15 mouse cellular contexts compared by ENCODE assay signal in the genomic region with DNA sequence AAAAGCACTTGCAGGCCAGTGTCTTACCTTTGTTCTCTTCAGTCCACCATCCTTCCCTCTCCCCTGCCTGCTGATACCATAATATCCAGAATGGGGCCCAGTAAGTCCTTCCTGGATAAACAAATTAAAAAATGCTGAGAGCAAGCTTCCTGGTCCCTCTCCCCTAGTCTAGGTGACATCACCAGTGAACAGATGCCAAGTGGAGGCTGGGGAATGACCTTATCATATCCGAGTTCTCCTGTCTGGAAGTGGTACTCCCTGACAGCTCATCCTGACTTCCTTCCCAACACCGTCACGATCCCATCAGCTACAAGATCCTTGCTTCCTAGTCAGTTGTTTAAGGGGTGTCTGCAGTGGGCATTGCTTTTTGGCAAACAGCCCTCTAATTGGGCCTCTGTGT. TPM values are rescaled to one million over a fixed set of nuclear protein-coding genes. Genes with fewer than 3 reads are reported as not detected.
DNase-seq lines count a peak whose midpoint lies in the region; ATAC-seq and TF ChIP-seq lines count a peak whose summit lies in the region.
"Had no signal": no experiment of that assay in that cellular context is flagged by ENCODE, and none has a peak within 500 bp of the region (broad histone marks: within the 10 kb centered on the region; RNA-seq: fewer than 3 reads in every experiment).

No protein-coding gene starts in this region.

- H3K4me1 ChIP-seq in lung, postnatal 0 days (ENCODE audit: insufficient read depth, low read depth, low read length) = no peaks in the 10 kb centered on the region; the same call in 1 of the 2 replicates
- no peaks in the 10 kb centered on the region; the same call in 1 of the 2 replicates for H3K4me1 ChIP-seq in lung, adult 2 months (ENCODE audit: control insufficient read depth, insufficient read depth, low read length)
- H3K4me1 ChIP-seq in intestine, embryonic 15.5 days (replicated peaks) = peaks cover 13% of the 10 kb centered on the region
- 0 out of 2 replicates have a peak, but pooled peaks cover 4% of the 10 kb centered on the region for H3K4me1 ChIP-seq in hindbrain, postnatal 0 days (ENCODE audit: insufficient read depth, low read length)

- no peaks in the 10 kb centered on the region for H3K27me3 ChIP-seq in lung, postnatal 0 days (replicated peaks; ENCODE audit: insufficient read depth, low read length)
- no peaks in the 10 kb centered on the region for H3K27me3 ChIP-seq in intestine, embryonic 15.5 days (replicated peaks)
- H3K27me3 ChIP-seq in hindbrain, postnatal 0 days (ENCODE audit: insufficient read depth, low read length) = no peaks in the 10 kb centered on the region
- H3K27me3 ChIP-seq: embryonic facial prominence, embryonic 12.5 days had no signal

- H3K4me3 ChIP-seq in lung, postnatal 0 days (ENCODE audit: low read depth, low read length) = no peak overlapping the region
- no peak overlapping the region for H3K4me3 ChIP-seq in lung, adult 2 months (replicated peaks; ENCODE audit: extremely low read depth, low read depth, low read length)
- no peak overlapping the region for H3K4me3 ChIP-seq in intestine, embryonic 15.5 days (replicated peaks)
- H3K4me3 ChIP-seq in hindbrain, postnatal 0 days (ENCODE audit: low read length) = no peak overlapping the region
- H3K4me3 ChIP-seq: embryonic facial prominence, embryonic 12.5 days had no signal

- no peaks in the 10 kb centered on the region for H3K36me3 ChIP-seq in lung, postnatal 0 days (ENCODE audit: insufficient read depth, low read length)
- H3K36me3 ChIP-seq in intestine, embryonic 15.5 days = no peaks in the 10 kb centered on the region
- H3K36me3 ChIP-seq in hindbrain, postnatal 0 days (ENCODE audit: insufficient read depth, low read length) = no peaks in the 10 kb centered on the region
- H3K36me3 ChIP-seq: embryonic facial prominence, embryonic 12.5 days had no signal

- peak; percentile 65 for DNase-seq in heart, postnatal 4 days
- DNase-seq in heart, adult 11 months = no peak
- peak; percentile 51 for DNase-seq in lung, postnatal 0 days (ENCODE audit: low spot score)
- no peak for DNase-seq in lung, adult 2 months
- no peak for DNase-seq in spleen, adult 18-20 months
- no peak for DNase-seq in hindbrain, postnatal 0 days (ENCODE audit: low spot score)
- DNase-seq: cerebellum, adult 9-10 months; right cerebral cortex, postnatal 25 days; thymus, postnatal 36 days had no signal

- no peak for TF ChIP-seq CTCF in lung, postnatal 0 days (IDR thresholded peaks at IDR 0.05)
- no peak for TF ChIP-seq CTCF in lung, adult 2 months (IDR thresholded peaks at IDR 0.05; ENCODE audit: insufficient read depth, low read length)
- TF ChIP-seq CTCF in hindbrain, postnatal 0 days (IDR thresholded peaks at IDR 0.05; ENCODE audit: low read depth) = no peak

- ATAC-seq in lung, postnatal 0 days = peak; percentile 75
- ATAC-seq in intestine, embryonic 15.5 days = 0 out of 2 replicates have a peak, but pooled peaks have one; percentile 21
- no peak for ATAC-seq in hindbrain, postnatal 0 days

- no peak overlapping the region for H3K4me2 ChIP-seq in lung, postnatal 0 days (replicated peaks; ENCODE audit: low read depth, low read length)
- no peak overlapping the region for H3K4me2 ChIP-seq in intestine, embryonic 15.5 days (replicated peaks)
- no peak overlapping the region for H3K4me2 ChIP-seq in hindbrain, postnatal 0 days (ENCODE audit: low read depth, low read length)
- H3K4me2 ChIP-seq: embryonic facial prominence, embryonic 12.5 days; midbrain, embryonic 11.5 days had no signal

- no peak for TF ChIP-seq POLR2A in lung, adult 2 months (IDR thresholded peaks at IDR 0.05; ENCODE audit: borderline replicate concordance, extremely low read depth, low read depth, low read length)

- 36% methylated on average over 3 of the region's 3 CpGs for WGBS in lung, postnatal 0 days
- 22% methylated on average over 3 of the region's 3 CpGs for WGBS in lung, adult 2 months
- WGBS in intestine, embryonic 15.5 days = 57% methylated on average over 3 of the region's 3 CpGs
- WGBS in hindbrain, postnatal 0 days = 65% methylated on average over 3 of the region's 3 CpGs

- H3K9ac ChIP-seq in lung, postnatal 0 days (replicated peaks; ENCODE audit: low read depth) = no peak overlapping the region
- no peak overlapping the region for H3K9ac ChIP-seq in intestine, embryonic 15.5 days
- no peak overlapping the region for H3K9ac ChIP-seq in hindbrain, postnatal 0 days (replicated peaks; ENCODE audit: low read length)
- H3K9ac ChIP-seq: embryonic facial prominence, embryonic 12.5 days had no signal

- no peak overlapping the region for H3K27ac ChIP-seq in lung, postnatal 0 days (ENCODE audit: low read length)
- no peak overlapping the region for H3K27ac ChIP-seq in intestine, embryonic 15.5 days
- H3K27ac ChIP-seq in hindbrain, postnatal 0 days = no peak overlapping the region
- H3K27ac ChIP-seq: embryonic facial prominence, embryonic 12.5 days had no signal

- TF ChIP-seq EP300 in lung, postnatal 0 days (IDR thresholded peaks at IDR 0.05) = no peak

- no peaks in the 10 kb centered on the region for H3K9me3 ChIP-seq in lung, postnatal 0 days (ENCODE audit: low read length)
- H3K9me3 ChIP-seq in intestine, embryonic 15.5 days = no peaks in the 10 kb centered on the region
- no peaks in the 10 kb centered on the region for H3K9me3 ChIP-seq in hindbrain, postnatal 0 days (ENCODE audit: low read length)
- H3K9me3 ChIP-seq: embryonic facial prominence, embryonic 12.5 days had no signal

RNA-seq across cellular contexts. Expression of gene Capn8, which starts 6.3 kb away (rescaled TPM):
- not detected for total RNA-seq in heart, postnatal 4 days (2021)
- 0.25 and 0.57 TPM in 2 replicates for polyA plus RNA-seq in lung, postnatal 0 days (2015; fragmentation: Nextera tagmentation; extraction: Ambion mirVana)
- 0.26 TPM in 2 replicates for polyA plus RNA-seq in lung, adult 2 months (2012; rRNA removed)
- polyA plus RNA-seq in intestine, embryonic 15.5 days (2015; fragmentation: Nextera tagmentation; extraction: Ambion mirVana) = 2.5 and 3.3 TPM in 2 replicates
- not detected in 2 replicates for total RNA-seq in hindbrain, postnatal 0 days (2014; rRNA removed)
- not detected in 2 replicates for polyA plus RNA-seq in hindbrain, postnatal 0 days (2015; fragmentation: Nextera tagmentation; extraction: Ambion mirVana)
- total RNA-seq: layer of hippocampus, postnatal 10 days; left cerebral cortex, postnatal 36 days had no signal
- polyA plus RNA-seq: heart, embryonic 14.5 days; midbrain, embryonic 11.5 days had no signal

RNA-seq across cellular contexts. Expression of gene Capn2, which starts 53.7 kb away (rescaled TPM):
- 10 to 100 TPM; 86.6 to 89.9 TPM for total RNA-seq in heart, postnatal 4 days (2021)
- 135 and 149 TPM in 2 replicates for polyA plus RNA-seq in lung, postnatal 0 days (2015; fragmentation: Nextera tagmentation; extraction: Ambion mirVana)
- 69.0 and 71.5 TPM in 2 replicates for polyA plus RNA-seq in lung, adult 2 months (2012; rRNA removed)
- 85.5 and 95.1 TPM in 2 replicates for polyA plus RNA-seq in intestine, embryonic 15.5 days (2015; fragmentation: Nextera tagmentation; extraction: Ambion mirVana)
- 79.7 and 87.2 TPM in 2 replicates for total RNA-seq in hindbrain, postnatal 0 days (2014; rRNA removed)
- polyA plus RNA-seq in hindbrain, postnatal 0 days (2015; fragmentation: Nextera tagmentation; extraction: Ambion mirVana) = 82.2 and 83.7 TPM in 2 replicates

Comparison
In these comparisons a context has a peak if more than half of its experiments do, and no peak if none do; other contexts are left out.
1. DNase-seq: peak in heart, postnatal 4 days (single experiment) and lung, postnatal 0 days (single experiment); none in heart, adult 11 months (single experiment), lung, adult 2 months (single experiment), spleen, adult 18-20 months (0 of 2) and hindbrain, postnatal 0 days (single experiment).